Mouse (Mus musculus) lung, embryonic 16.5 days (tissue): ENCODE data around the gene Arhgef25. TPM values are rescaled to one million over a fixed set of nuclear protein-coding genes. Genes with fewer than 3 reads are reported as not detected.
"Not testable (repeated sequence)": the region's sequence is repeated elsewhere in the genome, so short reads cannot be mapped to it uniquely, and the experiment has no call there.

ENCODE experiments used
- ATAC-seq: fragments of 200-750 bp; cut with Nextera tagmentation; 2 replicates; pipeline ENCODE4 v1.8.0; 2017; ENCODE audit warnings: low read depth, mild to moderate bottlenecking, moderate library complexity
- H3K27ac ChIP-seq: fragments of 300-500 bp; sonication (generic); 2 replicates; pipeline ENCODE4 v1.5.1; 2014; ENCODE audit warnings: mild to moderate bottlenecking, control low read depth, low read length
- H3K27me3 ChIP-seq: fragments of 300-500 bp; sonication (generic); 2 replicates; pipeline ENCODE4 v1.6.1; 2014; ENCODE audit warnings: low read depth, low read length, mixed read lengths; ENCODE audit not compliant: control insufficient read depth, insufficient read depth
- H3K36me3 ChIP-seq: fragments of 300-500 bp; sonication (generic); 2 replicates; pipeline ENCODE4 v1.6.1; 2014; ENCODE audit warnings: low read length; ENCODE audit not compliant: control insufficient read depth, insufficient read depth
- H3K4me1 ChIP-seq: fragments of 300-500 bp; sonication (generic); replicated peaks from 2 replicates; pipeline ENCODE4 v1.6.1; 2014; ENCODE audit warnings: low read length, mixed read lengths; ENCODE audit not compliant: control insufficient read depth, insufficient read depth
- H3K4me2 ChIP-seq: fragments of 300-500 bp; sonication (generic); 2 replicates; pipeline ENCODE4 v1.6.1; 2014; ENCODE audit warnings: low read depth, low read length, control low read depth
- H3K4me3 ChIP-seq: fragments of 300-500 bp; sonication (generic); 2 replicates; pipeline ENCODE4 v1.5.1; 2014; ENCODE audit warnings: mild to moderate bottlenecking, low read length, control low read depth
- H3K9ac ChIP-seq: fragments of 300-500 bp; sonication (generic); 2 replicates; pipeline ENCODE4 v1.6.1; 2014; ENCODE audit warnings: low read length, control low read depth
- H3K9me3 ChIP-seq: fragments of 300-500 bp; sonication (generic); 2 replicates; pipeline ENCODE4 v1.6.1; 2016; ENCODE audit warnings: low read length; ENCODE audit not compliant: control insufficient read depth
- WGBS: fragments of 180-500 bp; shearing (Covaris S2); extraction: QIAGEN DNeasy Blood & Tissue Kit; methylation state at CpG from one replicate; pipeline ENCODE4 v1.1.7; 2014; 5-methylcytosine and 5-hydroxymethylcytosine counted together
- polyA plus RNA-seq: library from polyadenylated mRNA; unstranded; fragments of >200 nt; fragmentation: Nextera tagmentation; extraction: Ambion mirVana; gene quantifications from 2 replicates; pipeline ENCODE4 v1.2.1, GENCODE M21; 2015

Gene Arhgef25
- polyA plus RNA-seq, 1 experiment from 2014 or later = 60.3 TPM

GRCm38 (mm10) chr10:127158471-127158870 lies 31.4 kb downstream of the Arhgef25 start:
- Histone ChIP-seq H3K36me3 (no peaks in the 10 kb centered on the region), H3K27ac (no peak overlapping the region), H3K27me3 (peaks cover 5% of the 10 kb centered on the region), H3K4me1 (no peaks in the 10 kb centered on the region), H3K4me2 (no peak overlapping the region), H3K9ac (no peak overlapping the region), H3K4me3 (no peak overlapping the region), H3K9me3 (no peaks in the 10 kb centered on the region)
- no peak for ATAC-seq
- 57% methylated on average over 3 of the region's 3 CpGs for WGBS

GRCm38 (mm10) chr10:127156511-127156910 lies 33.4 kb downstream of the Arhgef25 start:
- no peak for ATAC-seq
- Histone ChIP-seq H3K27ac (no peak overlapping the region), H3K4me1 (no peaks in the 10 kb centered on the region), H3K4me3 (no peak overlapping the region), H3K4me2 (no peak overlapping the region), H3K9ac (no peak overlapping the region), H3K9me3 (no peaks in the 10 kb centered on the region; the same call in 1 of the 2 replicates), H3K36me3 (no peaks in the 10 kb centered on the region), H3K27me3 (no peaks in the 10 kb centered on the region)
- 54% methylated on average over 1 of the region's 1 CpGs for WGBS

GRCm38 (mm10) chr10:127156089-127156488 lies 33.8 kb downstream of the Arhgef25 start:
- H3K27ac ChIP-seq = no peak overlapping the region
- H3K4me2 ChIP-seq = no peak overlapping the region
- no peaks in the 10 kb centered on the region for H3K27me3 ChIP-seq
- H3K9me3 ChIP-seq = no peaks in the 10 kb centered on the region; the same call in 1 of the 2 replicates
- H3K4me3 ChIP-seq = no peak overlapping the region
- H3K36me3 ChIP-seq = no peaks in the 10 kb centered on the region
- WGBS = 37% methylated on average over 1 of the region's 1 CpGs
- no peak overlapping the region for H3K9ac ChIP-seq
- no peak for ATAC-seq
- no peaks in the 10 kb centered on the region for H3K4me1 ChIP-seq

- no peaks in the 10 kb centered on the region for H3K36me3 ChIP-seq
- no peak overlapping the region for H3K4me3 ChIP-seq
- 85% methylated on average over 5 of the region's 5 CpGs for WGBS
- no peaks in the 10 kb centered on the region; the same call in 1 of the 2 replicates for H3K9me3 ChIP-seq
- H3K27ac ChIP-seq = no peak overlapping the region
- no peaks in the 10 kb centered on the region for H3K4me1 ChIP-seq
- H3K4me2 ChIP-seq = no peak overlapping the region
- H3K27me3 ChIP-seq = no peaks in the 10 kb centered on the region
- ATAC-seq = no peak
- H3K9ac ChIP-seq = no peak overlapping the region
Measured at GRCm38 (mm10) chr10:127154652-127155051, 35.2 kb downstream of the Arhgef25 start.

- 83% methylated on average over 2 of the region's 2 CpGs for WGBS
- Histone ChIP-seq H3K9ac (no peak overlapping the region), H3K27ac (no peak overlapping the region)
Measured at GRCm38 (mm10) chr10:127154241-127154640, 35.6 kb downstream of the Arhgef25 start.

GRCm38 (mm10) chr10:127153323-127153722 lies 36.6 kb downstream of the Arhgef25 start:
- no peak for ATAC-seq
- no peaks in the 10 kb centered on the region for H3K27me3 ChIP-seq

More at GRCm38 (mm10) chr10:127154241-127154640, 35.6 kb downstream of the Arhgef25 start:
- Histone ChIP-seq H3K4me2 (no peak overlapping the region), H3K27me3 (no peaks in the 10 kb centered on the region), H3K4me3 (no peak overlapping the region), H3K36me3 (no peaks in the 10 kb centered on the region), H3K9me3 (no peaks in the 10 kb centered on the region; the same call in 1 of the 2 replicates), H3K4me1 (no peaks in the 10 kb centered on the region)
- ATAC-seq = no peak

GRCm38 (mm10) chr10:127152556-127152955 lies 37.3 kb downstream of the Arhgef25 start:
- H3K4me1 ChIP-seq, H3K9ac ChIP-seq, H3K9me3 ChIP-seq, H3K4me3 ChIP-seq, H3K27me3 ChIP-seq, ATAC-seq, H3K27ac ChIP-seq, H3K36me3 ChIP-seq, H3K4me2 ChIP-seq: not testable (repeated sequence)
- WGBS = 82% methylated on average over 10 of the region's 10 CpGs

More at GRCm38 (mm10) chr10:127153323-127153722, 36.6 kb downstream of the Arhgef25 start:
- no peak overlapping the region for H3K4me2 ChIP-seq
- H3K4me1 ChIP-seq = no peaks in the 10 kb centered on the region
- no peak overlapping the region for H3K27ac ChIP-seq
- no peak overlapping the region for H3K4me3 ChIP-seq
- no peak overlapping the region for H3K9ac ChIP-seq
- H3K36me3 ChIP-seq = no peaks in the 10 kb centered on the region
- no peaks in the 10 kb centered on the region; the same call in 1 of the 2 replicates for H3K9me3 ChIP-seq
- WGBS = 93% methylated on average over 7 of the region's 7 CpGs

- not testable (repeated sequence) for H3K4me1 ChIP-seq, H3K4me2 ChIP-seq, H3K27me3 ChIP-seq, H3K36me3 ChIP-seq, H3K4me3 ChIP-seq, H3K27ac ChIP-seq, ATAC-seq, H3K9ac ChIP-seq, H3K9me3 ChIP-seq
- WGBS = 80% methylated on average over 3 of the region's 3 CpGs
Measured at GRCm38 (mm10) chr10:127151233-127151632, 38.6 kb downstream of the Arhgef25 start.

GRCm38 (mm10) chr10:127150471-127150872 lies 39.4 kb downstream of the Arhgef25 start:
- Histone ChIP-seq H3K27me3 (no peaks in the 10 kb centered on the region), H3K4me3 (no peak overlapping the region), H3K9ac (no peak overlapping the region), H3K4me2 (no peak overlapping the region), H3K4me1 (no peaks in the 10 kb centered on the region), H3K27ac (no peak overlapping the region), H3K36me3 (no peaks in the 10 kb centered on the region), H3K9me3 (no peaks in the 10 kb centered on the region; the same call in 1 of the 2 replicates)
- no peak for ATAC-seq
- 71% methylated on average over 4 of the region's 4 CpGs for WGBS

- no peaks in the 10 kb centered on the region for H3K4me1 ChIP-seq
- H3K4me3 ChIP-seq = no peak overlapping the region
- H3K27ac ChIP-seq = no peak overlapping the region
- no peaks in the 10 kb centered on the region for H3K36me3 ChIP-seq
- no peaks in the 10 kb centered on the region for H3K27me3 ChIP-seq
- H3K9me3 ChIP-seq = no peaks in the 10 kb centered on the region
- no peak for ATAC-seq
- no peak overlapping the region for H3K4me2 ChIP-seq
- 74% methylated on average over 6 of the region's 6 CpGs for whole genome bisulfite sequencing
- H3K9ac ChIP-seq = no peak overlapping the region
Measured at GRCm38 (mm10) chr10:127147135-127147534, 42.7 kb downstream of the Arhgef25 start.
